Mouse (Mus musculus) testis, postnatal 10 days (tissue): ENCODE data around the gene Actb.
"Not testable (repeated sequence)": the region's sequence is repeated elsewhere in the genome, so short reads cannot be mapped to it uniquely, and the experiment has no call there.

Experiments used
- DNase-seq: peaks from one replicate; pipeline ENCODE4 v3.0.0; 2021; ENCODE audit warnings: low spot score

The Actb gene

DNA sequence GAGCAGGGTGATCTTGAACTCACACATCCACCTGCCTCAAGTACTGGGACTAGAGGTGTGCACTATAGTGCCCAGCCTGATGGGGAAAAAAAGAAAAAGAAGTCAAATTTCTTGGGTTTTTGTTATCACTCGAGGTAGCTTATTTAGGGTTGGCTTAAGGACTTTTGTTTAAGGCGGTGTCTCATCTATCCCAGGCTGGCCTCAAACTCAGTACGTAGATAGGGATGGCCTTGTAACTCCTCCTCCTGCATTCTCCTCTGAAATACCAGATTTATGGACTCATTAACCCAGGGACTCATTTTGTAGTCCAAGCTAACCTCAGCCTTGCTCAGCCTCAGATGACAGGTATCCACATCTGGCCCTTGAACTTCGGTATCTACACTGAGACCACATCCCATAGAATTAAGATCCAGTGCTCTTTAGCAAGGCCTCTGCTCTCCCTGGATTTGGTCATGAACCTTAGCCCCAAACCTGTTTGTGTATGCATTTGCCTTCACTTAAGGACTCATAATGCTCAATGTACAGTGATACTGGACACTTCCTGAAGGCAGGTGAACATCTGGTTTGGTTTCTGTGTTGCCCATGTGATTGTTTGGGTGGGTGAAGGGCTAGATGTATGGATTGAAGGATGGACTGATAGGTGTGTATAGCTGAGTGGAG, 4.6 kb downstream of the Actb start:
- DNase-seq, result no peak

DNA sequence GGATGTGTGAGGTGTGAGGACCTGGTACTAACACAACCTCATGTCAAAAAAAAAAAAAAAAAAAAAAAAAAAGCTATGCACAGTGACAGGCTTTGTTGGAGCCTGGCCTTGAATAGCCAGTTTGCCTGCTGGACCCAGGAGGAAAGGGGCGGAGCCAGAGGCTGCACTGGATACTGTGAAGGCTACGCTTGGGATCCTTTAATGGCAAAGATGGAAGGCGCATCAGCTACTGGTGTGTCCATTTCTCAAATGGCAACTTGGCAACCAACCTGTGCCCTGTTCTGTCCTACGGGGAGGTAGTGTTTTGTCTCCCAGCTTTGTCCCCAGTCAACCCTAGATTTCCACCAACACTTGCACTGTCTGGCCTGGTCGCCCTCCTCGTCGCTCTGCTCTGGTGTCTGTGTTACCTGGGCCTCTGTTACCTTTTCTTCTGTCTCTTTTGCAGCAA, 5.2 kb downstream of the Actb start:
- peak; percentile 89 for DNase-seq

DNA sequence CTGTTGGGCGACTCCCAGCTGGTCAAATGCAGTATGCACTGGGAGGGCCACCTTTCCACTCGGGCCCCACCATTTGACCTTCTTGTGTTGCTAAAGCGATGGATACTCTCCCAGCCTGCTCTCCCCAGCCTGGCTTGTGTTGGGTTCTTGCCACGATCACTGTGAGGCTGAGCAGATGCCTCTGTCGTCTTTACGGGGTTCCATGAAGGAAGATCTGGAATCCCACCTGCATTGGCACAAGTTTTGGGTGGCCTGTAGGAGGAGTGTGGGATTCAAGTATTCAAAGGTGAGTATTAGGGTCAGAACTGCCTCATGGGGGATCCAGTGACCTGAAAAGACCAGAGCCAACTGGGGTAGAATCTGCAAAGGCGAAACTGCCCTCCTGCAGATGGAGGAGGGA, 5.9 kb downstream of the Actb start:
- no peak for DNase-seq

DNA sequence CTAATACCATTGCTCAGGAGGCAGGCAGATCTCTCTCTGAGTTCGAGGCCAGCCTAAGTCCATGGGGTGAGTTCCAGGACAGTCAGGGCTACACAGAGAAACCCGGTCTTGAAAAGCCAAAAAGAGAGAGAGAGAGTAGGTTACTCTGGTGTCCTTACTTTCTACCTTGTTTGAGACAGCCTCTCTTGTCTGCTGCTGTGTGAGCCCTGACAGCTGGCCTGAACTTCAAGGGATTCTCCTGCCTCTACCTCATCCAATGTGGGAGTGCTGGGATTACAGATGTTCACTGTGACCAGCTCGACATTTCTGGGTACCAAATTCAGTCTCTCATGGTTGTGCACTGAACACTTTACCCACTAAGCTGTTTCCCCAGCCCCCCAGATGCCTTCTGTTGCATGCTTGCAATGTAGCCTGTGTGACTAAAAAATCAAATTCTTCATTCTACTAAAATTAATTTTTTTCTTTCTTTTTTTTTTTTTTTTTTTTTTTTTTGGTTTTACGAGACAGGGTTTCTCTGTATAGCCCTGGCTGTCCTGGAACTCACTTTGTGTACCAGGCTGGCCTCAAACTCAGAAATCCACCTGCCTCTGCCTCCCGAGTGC, 6.5 kb downstream of the Actb start:
- no peak for DNase-seq

DNA sequence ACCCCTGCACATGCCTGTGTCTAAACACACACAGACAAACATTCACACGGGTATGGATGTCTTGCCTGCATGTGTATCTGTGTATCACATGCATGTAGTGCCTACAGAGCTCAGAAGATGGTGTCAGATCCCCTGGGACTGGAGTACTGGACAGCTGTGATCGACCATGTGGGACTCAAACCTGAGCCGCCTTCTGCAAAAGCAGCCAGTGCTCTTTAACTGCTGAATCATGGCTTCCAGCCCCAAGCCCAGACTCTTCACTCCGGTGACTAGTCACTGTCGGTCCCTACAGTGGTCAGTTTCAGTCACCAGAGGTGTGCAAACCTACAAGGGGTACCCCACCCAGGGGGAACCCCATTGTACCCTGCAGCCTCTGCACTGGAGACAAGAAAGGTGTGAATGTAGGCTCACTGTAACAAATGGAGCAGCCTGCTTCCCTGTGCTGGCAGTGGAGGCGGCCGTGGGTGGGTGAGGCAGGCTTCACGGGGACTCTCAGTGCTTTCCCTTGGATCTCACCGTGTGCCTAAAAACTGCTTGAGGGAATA, 7.4 kb downstream of the Actb start:
- DNase-seq, result no peak

DNA sequence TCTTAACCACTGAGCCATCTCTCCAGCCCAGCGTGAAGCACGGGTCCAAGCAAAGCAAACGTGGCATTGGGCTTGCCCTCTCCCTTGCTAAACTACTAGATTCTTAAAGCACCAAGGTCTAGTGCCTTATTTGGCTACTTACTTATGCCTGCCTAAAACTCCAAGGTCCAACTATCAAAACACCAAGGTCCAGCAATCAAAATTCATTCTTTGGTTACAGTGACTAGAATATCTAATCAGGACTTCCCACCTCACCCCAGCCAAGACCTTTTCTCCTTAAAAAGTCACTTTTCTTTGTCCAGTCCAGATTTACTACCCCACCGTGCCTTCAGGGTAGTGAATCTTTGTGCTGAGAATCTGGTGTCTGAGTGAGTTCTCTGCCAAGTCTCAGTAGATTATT, 8.2 kb downstream of the Actb start:
- DNase-seq, result no peak

DNA sequence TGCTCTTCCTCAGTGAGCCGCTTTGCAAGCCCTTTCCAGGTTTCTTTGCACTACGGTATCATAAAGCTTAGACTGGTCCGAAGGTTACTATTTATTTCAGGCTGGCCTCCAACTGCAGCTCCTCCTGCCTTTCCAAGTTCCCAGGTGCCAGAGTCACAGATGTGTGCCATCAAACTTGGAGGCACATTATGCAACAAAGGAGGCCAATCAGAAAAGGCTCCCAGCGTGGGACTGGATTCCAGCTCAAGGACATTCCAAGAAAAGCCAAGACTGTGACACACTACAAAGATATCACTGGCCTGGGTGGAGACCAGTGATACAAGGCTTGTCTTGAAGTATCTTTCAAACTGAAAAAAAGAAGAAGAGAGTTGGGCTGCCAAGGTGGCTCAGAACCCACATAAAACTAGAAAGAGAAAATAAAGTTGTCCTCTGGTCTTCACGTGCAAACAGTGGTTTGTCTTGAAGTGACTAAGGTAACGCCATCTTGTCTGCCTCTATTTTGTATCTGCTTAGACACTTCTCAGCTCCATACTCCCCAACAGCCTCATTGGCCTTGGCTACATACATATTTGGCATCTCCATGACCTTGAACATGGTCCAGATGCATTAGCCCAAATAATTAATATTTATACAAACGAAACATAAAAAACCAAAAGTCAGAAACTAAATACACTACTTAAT, 8.8 kb downstream of the Actb start:
- DNase-seq, result no peak

DNA sequence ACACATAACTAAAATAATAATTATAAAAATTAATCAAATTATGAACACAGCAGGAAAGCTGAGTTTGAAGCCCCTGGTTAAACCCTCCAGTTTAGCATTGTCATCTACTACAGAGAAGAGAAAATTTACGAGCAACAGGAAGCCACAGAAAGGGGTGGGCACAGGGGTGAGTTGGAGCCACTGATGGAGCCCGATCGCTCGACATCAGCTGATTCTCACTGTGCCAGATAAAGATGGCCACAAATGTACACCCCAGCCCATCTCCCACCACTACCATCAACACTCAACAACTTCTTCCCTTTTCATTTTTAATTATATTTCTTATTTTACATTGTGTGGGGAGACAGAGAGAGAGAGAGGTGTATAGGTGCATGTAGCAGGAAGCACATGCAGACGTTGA, 9.8 kb downstream of the Actb start:
- no peak for DNase-seq

DNA sequence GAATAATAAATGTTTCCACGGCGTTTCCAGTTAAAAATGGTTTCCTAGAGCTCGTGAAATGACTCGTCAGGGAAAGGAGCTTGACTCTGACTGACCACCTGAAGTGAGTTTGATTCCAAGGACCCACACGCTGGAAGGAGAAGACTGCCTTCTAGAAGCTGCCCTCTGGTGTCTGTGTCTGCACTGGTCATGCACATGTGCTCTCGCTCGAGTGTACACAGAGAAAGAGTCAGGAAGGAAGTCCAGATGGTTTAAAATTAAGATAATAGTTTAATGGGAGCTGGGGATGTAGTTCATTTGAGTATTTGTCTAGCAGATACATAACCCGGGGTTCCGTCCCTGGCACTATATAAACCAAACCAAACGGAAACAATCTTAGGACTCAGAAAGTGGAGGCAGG, 10.4 kb downstream of the Actb start:
- no peak for DNase-seq

DNA sequence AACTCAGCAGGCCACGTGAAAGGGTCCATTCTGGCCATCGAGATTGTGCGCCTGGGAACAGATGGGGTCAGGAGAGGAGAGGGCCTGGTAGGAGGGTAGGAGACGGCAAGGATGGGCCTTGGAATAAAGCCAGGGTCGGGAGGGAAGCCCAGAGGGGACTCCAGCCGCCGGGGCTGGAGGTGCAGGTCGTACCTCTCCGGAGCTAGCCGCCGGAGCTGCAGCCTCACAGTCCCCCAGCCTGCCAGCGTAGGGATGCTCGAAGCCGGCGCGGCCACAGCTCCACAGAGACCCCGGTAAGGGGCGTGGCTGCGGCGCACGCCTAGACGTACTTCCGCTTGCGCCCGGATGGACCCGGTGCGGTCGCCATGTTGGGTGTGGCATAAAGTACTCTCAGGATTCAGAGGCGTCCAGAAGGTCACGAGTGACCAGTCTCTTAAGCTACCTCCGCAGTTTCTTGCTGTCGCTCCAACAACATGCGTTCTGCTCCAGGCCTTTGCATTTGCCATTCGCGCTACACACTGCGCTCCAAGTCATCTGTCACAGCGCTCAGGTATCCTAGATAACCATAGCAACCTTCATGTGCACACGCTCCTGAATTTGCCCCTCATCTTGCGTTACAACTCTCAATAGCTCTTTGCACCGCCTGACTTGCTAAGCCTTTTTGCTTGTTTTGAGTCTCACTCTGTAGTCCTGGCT, 11.5 kb downstream of the Actb start, which contains the start of gene Fbxl18:
Gene Fbxl18, minus strand, starts transcription at position 504 of the 696 bp plus-strand sequence.
- peak; percentile 94 for DNase-seq

DNA sequence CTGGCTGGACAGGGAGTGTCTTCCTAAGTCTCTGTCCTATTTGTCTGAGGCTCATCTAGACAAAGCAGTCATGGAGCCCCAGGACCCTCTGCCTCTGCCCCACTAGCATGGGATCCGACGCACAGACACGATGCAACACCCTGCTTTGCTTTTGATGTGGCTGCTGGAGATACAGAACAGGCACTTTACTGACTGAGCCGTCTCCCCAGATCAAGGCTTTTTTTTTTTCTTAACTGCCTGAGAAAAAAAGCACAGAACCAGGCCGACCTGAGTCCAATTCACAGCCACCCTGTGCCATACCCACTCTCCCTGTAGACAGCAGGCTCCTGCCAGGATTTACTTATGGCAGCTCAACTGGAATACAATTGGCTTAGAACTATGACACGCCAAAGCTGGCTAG, 15.2 kb downstream of the Actb start:
- no peak for DNase-seq

DNA sequence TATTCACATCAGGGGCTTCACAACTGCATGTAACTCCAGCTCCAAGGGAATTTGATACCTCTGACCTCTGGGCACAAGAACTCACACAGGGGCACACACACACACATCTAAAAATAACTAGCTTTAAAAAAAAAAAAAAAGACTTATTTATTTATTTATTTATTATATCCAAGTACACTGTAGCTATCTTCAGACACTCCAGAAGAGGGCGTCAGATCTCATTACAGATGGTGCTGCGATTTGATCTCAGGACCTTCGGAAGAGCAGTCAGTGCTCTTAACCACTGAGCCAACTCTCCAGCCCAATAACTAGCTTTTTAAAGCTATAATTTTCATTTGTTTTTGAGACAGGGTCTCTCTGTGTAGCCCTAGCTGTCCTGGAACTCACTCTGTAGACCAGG, 19.0 kb downstream of the Actb start:
- not testable (repeated sequence) for DNase-seq

DNA sequence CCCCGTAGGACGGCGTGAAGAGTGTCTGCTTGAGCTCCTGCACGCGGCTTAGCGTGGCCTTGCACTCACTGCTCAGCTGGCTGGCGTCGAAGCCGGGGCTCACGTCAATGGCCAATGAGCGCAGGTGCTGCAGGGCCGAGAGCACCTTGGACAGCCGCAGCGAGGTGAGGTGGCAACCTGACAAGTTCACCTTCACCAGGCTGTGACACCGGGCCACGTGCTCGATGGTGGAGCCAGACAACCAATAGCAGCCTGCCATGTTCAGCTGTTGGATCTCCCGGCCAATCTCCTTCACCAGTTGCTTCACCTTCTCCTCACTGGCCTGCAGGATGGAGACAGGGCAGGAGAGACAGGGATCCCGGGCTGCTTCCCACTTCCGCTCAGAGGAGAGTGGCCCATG, 19.8 kb downstream of the Actb start:
- DNase-seq, result no peak

DNA sequence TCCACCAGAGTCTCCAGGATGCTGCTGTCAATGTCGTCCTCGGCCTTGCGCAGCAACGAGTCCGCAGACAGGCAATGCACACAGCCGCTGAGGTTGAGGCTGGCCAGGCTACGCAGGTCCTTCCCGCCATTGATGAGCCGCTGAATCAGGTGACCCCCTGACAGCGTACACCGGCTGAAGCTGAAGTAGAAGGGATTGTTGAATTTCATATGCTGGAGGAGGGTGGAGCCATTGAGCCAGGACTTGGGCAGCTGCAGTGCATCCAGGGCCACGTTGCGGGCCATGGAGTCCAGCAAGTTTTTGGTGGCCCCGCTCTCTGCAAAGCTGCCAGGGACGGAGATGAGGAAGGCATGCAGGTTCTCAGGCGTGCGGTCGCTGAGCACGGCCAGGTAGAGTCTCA, 20.4 kb downstream of the Actb start:
- no peak for DNase-seq

DNA sequence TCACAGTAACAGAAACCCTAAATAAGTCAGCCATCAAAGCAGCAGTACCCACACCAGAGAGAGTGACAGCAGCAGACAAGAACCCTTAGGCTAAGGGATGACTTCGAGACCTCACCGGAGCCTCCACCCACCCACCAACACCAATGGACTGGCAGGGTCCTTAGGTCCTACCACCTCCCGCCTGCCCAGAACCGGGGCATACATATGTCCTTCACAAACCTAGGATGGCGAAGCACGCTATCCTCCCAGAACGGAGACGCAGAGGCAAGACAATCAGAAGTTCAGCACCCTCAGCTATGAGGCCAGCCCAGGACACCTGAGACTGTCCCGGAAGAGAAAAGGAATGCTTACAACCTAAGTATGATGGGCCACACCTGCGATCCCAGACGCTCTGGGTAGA, 24.1 kb downstream of the Actb start:
- DNase-seq, result no peak

DNA sequence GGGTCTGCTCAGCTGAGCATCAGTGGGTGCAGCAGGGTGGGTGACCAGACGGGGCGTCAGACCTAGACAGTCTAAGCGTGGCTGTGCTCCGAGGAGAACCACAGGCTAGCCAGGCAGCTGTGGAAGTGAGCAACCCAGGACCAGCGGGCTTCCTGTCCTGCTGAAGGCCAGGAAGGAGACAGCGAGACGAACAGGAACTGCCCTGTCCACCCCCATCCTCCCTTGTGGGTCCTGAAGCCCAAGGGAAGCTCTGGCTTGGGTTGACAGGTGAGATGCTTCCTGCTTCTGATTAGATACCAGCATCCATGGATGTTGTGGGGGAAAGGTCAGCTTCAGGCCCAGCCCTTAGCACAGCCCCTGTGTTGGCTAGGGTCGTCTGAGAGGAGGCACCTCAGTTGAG, 24.6 kb downstream of the Actb start:
- DNase-seq, result no peak

DNA sequence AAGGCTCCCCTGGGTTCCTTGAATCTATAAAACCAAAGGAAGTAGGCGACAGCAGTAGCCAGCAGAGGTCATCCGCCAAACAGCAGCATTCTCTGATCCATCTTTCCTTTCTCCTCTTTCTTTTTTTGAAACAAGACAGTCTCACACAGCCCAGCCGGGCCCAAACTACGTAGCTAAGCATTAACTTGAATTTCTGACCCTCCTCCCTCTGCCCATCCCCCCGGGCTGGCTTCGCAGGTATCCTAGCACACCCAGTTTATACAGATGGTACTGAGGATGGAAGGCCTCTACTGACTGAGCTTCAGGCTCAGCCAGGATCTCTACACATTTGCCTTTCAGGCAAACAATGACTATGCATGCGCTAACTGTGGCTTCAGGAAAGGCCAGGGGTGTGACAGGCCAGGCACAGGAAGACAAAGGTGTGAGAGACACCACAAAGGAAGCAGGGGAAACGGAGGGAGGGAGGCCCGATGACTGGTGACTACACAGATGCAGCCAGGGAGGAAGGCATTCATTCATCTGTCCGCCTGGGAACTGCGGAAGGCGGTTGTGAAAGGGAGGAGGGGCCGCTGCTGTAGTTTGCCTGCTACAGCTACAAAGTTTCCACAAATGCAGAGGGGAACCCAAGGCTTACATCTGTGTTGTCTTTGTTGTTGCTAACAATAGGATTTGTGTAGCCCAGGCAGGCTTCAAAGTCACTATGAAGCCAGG, 25.6 kb downstream of the Actb start:
- no peak for DNase-seq

DNA sequence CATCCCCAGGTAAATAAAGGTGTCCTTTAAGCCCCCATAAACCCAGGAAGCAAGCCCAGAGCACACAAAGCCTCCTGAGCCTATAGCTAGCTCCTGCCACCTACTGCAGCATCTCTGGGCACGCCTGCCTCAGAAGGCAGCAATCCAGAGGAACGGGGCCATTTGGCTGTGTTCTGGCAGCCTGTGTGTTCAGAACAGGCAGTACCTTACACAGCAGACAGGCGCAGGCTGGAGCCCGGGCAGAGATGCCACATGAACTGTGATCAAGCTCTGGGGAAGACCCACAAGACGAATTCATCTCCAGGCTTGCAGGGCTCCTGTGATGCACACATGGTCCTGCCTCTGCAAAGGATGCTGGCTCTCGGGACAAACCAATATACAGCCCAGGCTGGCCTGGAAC, 26.3 kb downstream of the Actb start:
- no peak for DNase-seq

DNA sequence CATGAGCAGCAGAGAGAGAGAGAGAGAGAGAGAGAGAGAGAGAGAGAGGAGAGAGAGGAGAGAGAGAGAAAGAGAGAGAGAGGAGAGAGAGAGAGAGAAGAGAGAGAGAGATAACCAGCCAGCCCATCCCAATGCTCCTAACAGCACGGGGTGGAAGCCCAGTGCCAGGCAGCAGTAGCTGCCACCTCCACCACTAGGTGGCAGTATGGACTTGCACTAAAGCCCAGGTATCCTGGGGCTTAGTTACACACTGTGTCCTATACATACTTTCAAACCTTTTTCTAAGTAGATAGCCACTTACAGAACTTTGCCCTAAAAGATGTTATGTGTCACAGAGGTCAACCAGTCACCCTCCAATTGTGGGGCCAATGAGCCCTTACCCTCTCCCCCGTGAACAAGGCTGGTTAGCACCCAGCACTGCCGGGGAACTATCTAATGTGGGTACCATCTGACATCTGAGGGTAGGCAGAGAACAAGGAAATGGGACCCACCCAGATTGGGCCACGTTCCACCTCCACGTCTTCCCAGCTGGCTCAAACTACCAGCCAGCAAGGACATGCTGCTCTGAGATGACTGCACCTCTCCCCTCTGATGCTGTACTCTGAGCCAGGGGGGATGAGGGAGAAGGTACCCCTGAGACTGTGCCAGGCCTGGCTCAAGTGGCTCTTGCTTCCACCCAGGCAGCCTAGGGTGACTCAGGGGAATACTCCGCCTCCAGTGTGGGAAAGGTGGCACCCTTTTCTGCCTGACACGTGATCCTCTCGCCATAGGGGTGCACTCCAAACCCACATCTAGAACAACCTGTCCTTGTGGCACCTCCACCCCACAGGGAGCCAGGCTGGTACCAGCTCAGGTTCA, 27.0 kb downstream of the Actb start:
- peak; percentile 88 for DNase-seq

DNA sequence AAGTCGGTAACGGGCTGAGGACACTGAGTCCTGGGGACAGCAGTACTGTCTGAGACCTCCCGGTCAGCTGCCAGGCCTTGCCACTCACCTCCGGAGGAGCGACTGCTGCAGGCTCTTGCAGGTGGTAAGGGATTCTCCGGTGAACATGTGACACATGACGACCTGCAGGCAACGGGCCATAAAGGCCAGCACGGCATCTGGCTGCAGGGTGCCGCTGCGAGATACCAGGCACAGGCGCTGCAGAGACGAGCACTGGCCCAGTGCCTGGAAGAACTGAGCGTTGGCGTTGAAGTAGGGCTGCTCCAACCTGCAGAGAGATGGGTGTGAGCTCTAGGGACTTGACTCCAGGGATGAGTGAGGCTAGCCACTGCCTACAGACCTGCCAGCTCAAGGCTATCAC, 28.0 kb downstream of the Actb start:
- no peak for DNase-seq
